Mouse (Mus musculus): ENCODE results near the gene Pde1b.

GRCm38 (mm10) chr15:103462539-103463261 is 40.1 kb upstream of the Pde1b start:
- no peak for TF ChIP-seq CTCF (IDR thresholded peaks at IDR 0.05; ENCODE audit: borderline replicate concordance, insufficient read depth, low read length)
- no peak for TF ChIP-seq POLR2A (IDR thresholded peaks at IDR 0.05; ENCODE audit: low read depth, low read length)
